Mouse (Mus musculus) adrenal gland, postnatal 10 days (tissue): ENCODE measurements around the gene Hip1r. TPM values are rescaled to one million over a fixed set of nuclear protein-coding genes. Genes with fewer than 3 reads are reported as not detected.
"Not testable (repeated sequence)": the region's sequence is repeated elsewhere in the genome, so short reads cannot be mapped to it uniquely, and the experiment has no call there.

Experiments used
- DNase-seq: peaks from one replicate; pipeline ENCODE4 v3.0.0; 2021; ENCODE audit warnings: mixed read lengths
- microRNA-seq: library from miRNA; unstranded; fragments of <30 nt; microRNA quantifications from one replicate; pipeline ENCODE4 v1.2.0, GENCODE M21; 2021
- total RNA-seq, 2 experiments: library from RNA; stranded (reverse); gene quantifications; 2 replicates each; pipeline ENCODE4 v1.2.3; 2021

The Hip1r gene
- total RNA-seq, 2 experiments from 2014 or later, result 18.2 to 22.5 TPM

DNA sequence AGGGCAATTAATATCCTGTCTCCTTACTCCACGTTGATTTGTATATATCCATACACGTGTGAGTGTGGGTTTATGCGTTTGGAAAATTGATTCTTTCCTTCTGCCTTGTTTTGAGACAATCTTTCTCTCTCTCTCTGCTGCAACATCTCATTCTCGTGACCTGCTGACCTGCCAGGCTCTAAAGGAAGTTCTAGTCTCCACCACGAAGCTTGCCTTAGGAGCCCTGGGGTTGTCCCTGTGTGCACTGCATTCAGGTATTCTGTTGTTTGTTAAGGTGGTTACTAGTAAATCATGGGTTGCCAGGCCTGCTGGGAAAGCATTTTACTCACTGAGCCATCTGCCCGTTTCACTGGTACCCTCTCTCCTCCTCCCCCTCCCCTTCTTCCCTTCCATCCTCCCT is 62.9 kb downstream of the Hip1r start:
- no peak for DNase-seq

DNA sequence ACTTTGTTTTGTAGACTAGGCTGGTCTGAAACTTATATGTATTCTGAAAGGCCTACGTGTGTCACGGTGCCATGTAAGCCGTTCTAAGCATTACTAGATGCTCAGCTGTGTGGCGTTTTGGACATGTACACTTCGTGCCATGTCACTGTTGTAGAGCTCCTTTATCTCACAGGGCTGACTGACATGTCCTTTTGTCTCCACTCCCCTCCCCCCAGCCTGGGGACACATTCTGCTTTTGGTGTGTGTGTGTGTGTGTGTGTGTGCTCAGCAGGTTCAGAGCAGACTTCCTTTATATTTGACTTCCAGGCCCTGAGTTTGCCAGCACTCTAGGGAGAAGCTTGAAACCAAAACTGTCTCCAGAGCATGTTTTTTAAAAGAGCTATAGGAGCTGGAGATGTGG is 63.4 kb downstream of the Hip1r start:
- DNase-seq, result no peak

- DNase-seq, result no peak
Measured at GRCm38 (mm10) chr5:124039602-124040001, 66.2 kb downstream of the Hip1r start.

DNA sequence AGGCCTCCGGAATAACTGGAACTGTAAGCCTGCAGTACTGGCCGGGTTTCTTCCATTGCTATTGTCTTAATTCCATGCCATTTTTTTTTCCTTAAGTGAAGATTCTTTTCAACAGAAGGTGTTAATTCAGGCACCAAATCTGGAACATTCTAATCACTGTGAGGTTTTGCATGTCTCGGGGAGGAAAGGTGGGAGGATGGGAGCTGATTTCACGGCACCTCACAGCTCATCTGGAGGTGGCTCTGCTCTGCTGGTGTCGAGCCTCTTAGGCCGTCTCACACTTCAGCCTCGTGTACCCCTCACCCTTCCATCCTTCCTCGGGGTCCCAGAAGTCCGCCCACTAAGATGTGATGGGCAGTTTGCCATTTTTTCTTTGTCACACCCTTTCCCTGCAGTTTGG is 67.7 kb downstream of the Hip1r start:
- no peak for DNase-seq

GRCm38 (mm10) chr5:124043212-124043978 is 70.0 kb downstream of the Hip1r start:
- DNase-seq, result peak; percentile 74

- DNase-seq, result no peak
Measured at GRCm38 (mm10) chr5:124043999-124044398, 70.6 kb downstream of the Hip1r start.

GRCm38 (mm10) chr5:124045453-124046010 is 72.1 kb downstream of the Hip1r start:
- DNase-seq, result no peak

DNA sequence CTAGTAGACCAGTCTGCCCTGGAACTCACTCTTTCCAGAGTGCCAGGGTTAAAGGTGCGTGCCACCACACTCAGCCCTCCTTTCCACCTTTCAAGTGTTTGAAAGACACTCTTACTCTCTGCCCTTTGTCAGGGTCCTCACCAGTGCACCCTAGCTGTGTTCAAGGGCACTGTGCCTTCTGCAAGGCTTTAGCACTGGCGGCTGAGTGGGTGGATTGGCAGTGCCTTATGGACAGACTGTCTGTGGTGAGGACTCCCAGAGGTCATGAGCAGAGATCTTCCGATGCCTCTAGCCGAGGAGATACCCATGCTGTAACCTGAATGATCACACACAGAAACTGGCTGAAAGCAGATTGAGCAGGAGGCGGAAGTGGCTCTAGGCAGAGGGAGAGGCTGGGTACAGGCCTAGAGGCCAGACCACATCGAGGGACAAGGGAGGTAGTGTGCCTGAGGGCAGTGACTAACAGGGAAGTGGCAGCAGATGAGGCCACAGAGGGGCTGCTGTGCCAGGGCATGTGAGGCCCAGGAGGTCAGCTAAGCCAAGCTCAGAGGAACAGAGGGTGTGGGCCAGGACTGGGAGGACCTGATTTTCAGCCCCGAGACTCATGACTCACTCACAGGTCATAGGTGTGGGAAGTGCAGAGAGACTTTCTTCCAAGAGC is 73.4 kb downstream of the Hip1r start:
- DNase-seq, result peak; percentile 51

- no peak for DNase-seq
Measured at GRCm38 (mm10) chr5:124049249-124050045, 76.0 kb downstream of the Hip1r start.

GRCm38 (mm10) chr5:124050095-124051050 is 76.9 kb downstream of the Hip1r start:
- DNase-seq, result no peak

GRCm38 (mm10) chr5:124051899-124052491 is 78.6 kb downstream of the Hip1r start:
- DNase-seq, result no peak

GRCm38 (mm10) chr5:124052641-124053040 is 79.2 kb downstream of the Hip1r start:
- not testable (repeated sequence) for DNase-seq

Small RNA genes lying within 50 kb of the gene (microRNA-seq; reads per million reads assigned to microRNA genes)
- not detected for gene Mir7032

Other genes starting within 250 kb of the Hip1r start
- gene Rsrc2, start 224.2 kb upstream of the Hip1r start, total RNA-seq, result 10 to 100 TPM; 63.7 to 76.4 TPM
- 10 to 100 TPM in 1 of 2 experiments, 1 to 10 TPM in 1; 8.0 to 12.9 TPM for gene Kntc1, start 223.9 kb upstream of the Hip1r start, total RNA-seq
- 1 to 10 TPM; 1.4 to 2.3 TPM for gene Hcar2, start 108.1 kb upstream of the Hip1r start, total RNA-seq
- gene Hcar1, start 93.6 kb upstream of the Hip1r start, total RNA-seq, result 10 to 100 TPM in 1 of 2 experiments, 1 to 10 TPM in 1; 8.1 to 17.5 TPM
- gene Denr, start 66.5 kb upstream of the Hip1r start, total RNA-seq, result 10 to 100 TPM; 68.0 to 74.5 TPM
- gene Gm43518, start 46.2 kb upstream of the Hip1r start, total RNA-seq, result not detected
- gene Ccdc62, start 42.9 kb upstream of the Hip1r start, total RNA-seq, result 1 to 10 TPM; 3.2 to 7.6 TPM
- gene Vps37b, start 58.6 kb downstream of the Hip1r start, total RNA-seq, result 10 to 100 TPM; 41.1 to 58.1 TPM
- 10 to 100 TPM in 1 of 2 experiments, 1 to 10 TPM in 1; 9.9 to 13.4 TPM for gene Abcb9, start 122.2 kb downstream of the Hip1r start, total RNA-seq
- gene Ogfod2, start 138.7 kb downstream of the Hip1r start, total RNA-seq, result 10 to 100 TPM; 31.1 to 36.6 TPM
- 10 to 100 TPM; 56.0 to 58.1 TPM for gene Arl6ip4, start 142.5 kb downstream of the Hip1r start, total RNA-seq